Mouse (Mus musculus): ENCODE data around the gene Scrg1. TPM values are rescaled to one million over a fixed set of nuclear protein-coding genes. Genes with fewer than 3 reads are reported as not detected.
"Not testable (repeated sequence)": the region's sequence is repeated elsewhere in the genome, so short reads cannot be mapped to it uniquely, and the experiment has no call there.

Scrg1 gene
- polyA plus RNA-seq, 1 experiment from 2014 or later = 0.45 TPM

DNA sequence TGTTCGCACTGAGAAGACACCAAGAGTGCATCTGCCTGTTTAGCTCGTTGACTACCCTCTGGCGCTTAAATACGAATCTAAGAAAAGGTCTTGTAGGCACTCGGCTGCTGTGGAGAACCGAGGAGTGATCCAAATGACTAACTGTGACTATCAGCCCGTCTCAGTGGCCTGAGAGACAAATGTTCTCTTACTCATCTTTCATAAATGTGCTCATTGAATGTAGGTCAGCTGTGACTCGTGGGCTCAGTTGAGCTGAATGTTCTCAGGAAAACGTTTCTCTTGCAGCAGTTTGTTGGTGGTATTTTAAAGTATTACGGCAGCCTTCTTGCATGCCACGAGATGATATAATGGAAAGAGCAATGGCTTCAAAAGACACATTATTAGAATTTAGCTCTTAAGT is 24.8 kb upstream of the Scrg1 start:
- Histone ChIP-seq H3K36me3 (replicated peaks) (no peaks in the 10 kb centered on the region), H3K27ac (replicated peaks) (no peak overlapping the region), H3K27me3 (replicated peaks; ENCODE audit: low read depth, poor library complexity, severe bottlenecking) (0 out of 2 replicates have a peak, but pooled peaks cover 5% of the 10 kb centered on the region), H3K4me1 (peaks cover 5% of the 10 kb centered on the region; the same call in 1 of the 2 replicates), H3K9me3 (no peaks in the 10 kb centered on the region), H3K4me3 (no peak overlapping the region)
- WGBS = 85% methylated on average over 11 of the region's 11 CpGs
- DNase-seq (ENCODE audit: low spot score) = no peak

- Histone ChIP-seq H3K9me3 (no peaks in the 10 kb centered on the region), H3K4me1 (peaks cover 5% of the 10 kb centered on the region; the same call in 1 of the 2 replicates), H3K27ac (replicated peaks) (no peak overlapping the region), H3K36me3 (replicated peaks) (no peaks in the 10 kb centered on the region), H3K4me3 (no peak overlapping the region), H3K27me3 (replicated peaks; ENCODE audit: low read depth, poor library complexity, severe bottlenecking) (0 out of 2 replicates have a peak, but pooled peaks cover 3% of the 10 kb centered on the region)
- WGBS = 89% methylated on average over 5 of the region's 5 CpGs
- DNase-seq (ENCODE audit: low spot score) = no peak
Observed at GRCm38 (mm10) chr8:57432802-57433201, 22.9 kb upstream of the Scrg1 start.

DNA sequence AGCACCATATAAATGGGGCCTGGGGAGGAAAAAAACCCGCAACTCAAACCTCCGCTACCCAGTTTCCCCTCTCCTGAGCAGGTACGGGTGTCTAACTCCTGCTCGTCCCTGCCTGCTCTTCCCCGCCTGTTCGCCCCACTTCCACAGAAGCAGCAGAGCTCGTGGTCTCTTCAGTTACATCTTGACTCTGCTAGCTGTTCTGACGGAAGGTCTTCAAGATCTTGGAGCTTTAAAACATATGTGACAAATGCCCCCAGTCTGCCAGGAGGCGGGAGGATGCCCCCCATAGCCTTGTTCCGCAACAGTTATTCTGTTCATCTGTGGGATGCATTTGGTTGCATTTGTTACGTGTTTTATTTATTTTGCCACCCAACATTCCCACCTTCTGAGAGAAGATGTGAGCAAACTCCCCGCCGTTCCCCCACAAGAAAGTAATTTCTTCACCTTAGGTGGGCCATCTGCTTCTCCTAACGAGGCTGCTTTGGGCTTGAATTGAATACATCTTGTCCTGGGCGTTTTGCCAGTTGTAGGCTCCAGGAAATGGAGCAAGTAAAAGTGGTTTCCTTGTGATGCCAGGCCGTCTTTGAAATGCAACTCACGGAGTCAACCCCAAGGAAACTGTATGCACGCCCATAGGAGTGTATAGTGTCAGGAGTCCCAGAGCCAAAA is 19.8 kb upstream of the Scrg1 start:
- Histone ChIP-seq H3K9me3 (no peaks in the 10 kb centered on the region), H3K4me1 (no peaks in the 10 kb centered on the region), H3K4me3 (no peak overlapping the region), H3K27me3 (replicated peaks; ENCODE audit: low read depth, poor library complexity, severe bottlenecking) (no peaks in the 10 kb centered on the region), H3K27ac (replicated peaks) (no peak overlapping the region), H3K36me3 (replicated peaks) (no peaks in the 10 kb centered on the region)
- WGBS = 71% methylated on average over 18 of the region's 18 CpGs
- no peak for DNase-seq (ENCODE audit: low spot score)

DNA sequence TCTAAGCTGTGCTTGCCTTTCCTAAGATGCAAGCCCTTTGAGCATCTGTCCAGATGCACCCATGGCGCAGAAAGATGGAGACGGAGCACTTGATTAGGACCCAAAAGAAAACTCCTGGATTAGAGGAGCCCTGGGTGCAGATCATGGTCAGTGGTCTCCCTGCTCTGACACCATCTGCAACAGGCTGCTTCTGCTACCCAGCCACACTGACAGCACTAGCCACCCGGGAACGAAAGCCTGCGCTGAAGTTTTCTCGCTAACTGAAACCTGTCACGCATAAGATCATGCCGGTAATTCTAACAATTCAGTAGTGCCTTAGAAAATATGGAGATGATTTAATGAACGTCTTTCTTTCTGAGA is 19.3 kb upstream of the Scrg1 start:
- WGBS = 87% methylated on average over 9 of the region's 9 CpGs
- no peaks in the 10 kb centered on the region for H3K36me3 ChIP-seq (replicated peaks)
- H3K27me3 ChIP-seq (replicated peaks; ENCODE audit: low read depth, poor library complexity, severe bottlenecking) = no peaks in the 10 kb centered on the region
- no peak overlapping the region for H3K27ac ChIP-seq (replicated peaks)
- no peak overlapping the region for H3K4me3 ChIP-seq
- no peak for DNase-seq (ENCODE audit: low spot score)
- no peaks in the 10 kb centered on the region for H3K9me3 ChIP-seq
- H3K4me1 ChIP-seq = no peaks in the 10 kb centered on the region

DNA sequence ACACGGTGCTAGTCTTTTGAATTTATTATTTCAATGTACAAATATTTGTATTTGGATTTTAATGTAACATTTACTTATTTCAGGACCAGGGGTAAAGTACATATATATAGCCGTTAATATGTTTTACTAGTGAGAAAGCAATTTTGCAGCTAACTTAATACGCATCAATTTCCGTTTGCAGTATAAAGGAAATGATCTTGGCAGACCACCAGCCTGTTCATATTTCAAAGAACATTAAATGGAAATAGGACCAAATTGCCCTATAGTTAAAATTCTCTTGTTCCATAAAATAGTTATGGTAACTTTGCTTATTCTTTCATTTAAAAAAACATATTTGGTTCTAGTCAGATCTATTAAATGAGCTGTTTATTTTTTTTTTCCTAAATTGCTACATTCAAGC is 14.6 kb upstream of the Scrg1 start:
- Histone ChIP-seq H3K4me1 (no peaks in the 10 kb centered on the region), H3K27me3 (replicated peaks; ENCODE audit: low read depth, poor library complexity, severe bottlenecking) (no peaks in the 10 kb centered on the region), H3K9me3 (no peaks in the 10 kb centered on the region), H3K27ac (replicated peaks) (no peak overlapping the region), H3K4me3 (no peak overlapping the region), H3K36me3 (replicated peaks) (no peaks in the 10 kb centered on the region)
- DNase-seq (ENCODE audit: low spot score) = no peak
- WGBS = 83% methylated on average over 4 of the region's 4 CpGs

DNA sequence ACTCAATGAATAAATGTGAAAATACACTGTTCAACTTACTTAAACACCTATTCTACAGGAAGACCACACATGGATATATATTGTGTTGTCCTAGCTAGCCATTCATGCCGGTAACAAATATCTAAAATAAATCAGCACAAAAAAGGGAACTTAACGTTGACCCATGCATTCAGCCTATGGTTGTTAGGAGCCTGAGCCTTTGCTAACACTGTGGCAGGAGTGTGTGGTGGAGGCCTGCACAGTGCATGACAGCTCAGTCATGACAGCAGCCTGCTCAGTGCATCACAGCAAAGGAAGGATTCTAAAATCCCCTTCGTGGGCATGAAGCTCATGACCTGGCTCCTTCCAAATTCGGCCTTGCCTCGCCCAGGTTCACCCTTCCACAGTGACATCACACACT is 14.2 kb upstream of the Scrg1 start:
- Histone ChIP-seq H3K9me3 (no peaks in the 10 kb centered on the region), H3K4me3 (no peak overlapping the region), H3K4me1 (no peaks in the 10 kb centered on the region), H3K27me3 (replicated peaks; ENCODE audit: low read depth, poor library complexity, severe bottlenecking) (no peaks in the 10 kb centered on the region), H3K36me3 (replicated peaks) (no peaks in the 10 kb centered on the region), H3K27ac (replicated peaks) (no peak overlapping the region)
- WGBS = 83% methylated on average over 5 of the region's 5 CpGs
- no peak for DNase-seq (ENCODE audit: low spot score)

DNA sequence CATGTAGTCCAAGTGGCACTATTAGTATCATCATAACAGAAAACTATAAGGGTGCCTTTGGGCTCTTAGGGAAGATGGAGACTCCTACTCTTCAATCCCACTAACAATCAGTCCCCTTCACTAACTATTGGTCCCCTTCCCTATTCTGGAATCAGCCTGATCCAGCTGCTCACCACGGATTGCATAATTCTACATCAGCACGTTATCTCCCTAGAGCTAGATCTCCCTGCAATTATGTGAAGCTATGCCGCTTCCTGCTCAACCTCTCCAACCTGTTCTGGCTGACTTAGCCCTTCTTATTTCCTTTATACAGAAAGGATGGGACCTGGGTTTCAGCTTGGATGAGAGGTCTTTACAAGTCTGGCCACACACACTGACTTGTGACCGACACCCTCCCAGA is 12.4 kb upstream of the Scrg1 start:
- Histone ChIP-seq H3K4me1 (no peaks in the 10 kb centered on the region), H3K36me3 (replicated peaks) (no peaks in the 10 kb centered on the region), H3K9me3 (no peaks in the 10 kb centered on the region), H3K27ac (replicated peaks) (no peak overlapping the region), H3K27me3 (replicated peaks; ENCODE audit: low read depth, poor library complexity, severe bottlenecking) (no peaks in the 10 kb centered on the region), H3K4me3 (no peak overlapping the region)
- no peak for DNase-seq (ENCODE audit: low spot score)
- WGBS = 71% methylated on average over 4 of the region's 4 CpGs

DNA sequence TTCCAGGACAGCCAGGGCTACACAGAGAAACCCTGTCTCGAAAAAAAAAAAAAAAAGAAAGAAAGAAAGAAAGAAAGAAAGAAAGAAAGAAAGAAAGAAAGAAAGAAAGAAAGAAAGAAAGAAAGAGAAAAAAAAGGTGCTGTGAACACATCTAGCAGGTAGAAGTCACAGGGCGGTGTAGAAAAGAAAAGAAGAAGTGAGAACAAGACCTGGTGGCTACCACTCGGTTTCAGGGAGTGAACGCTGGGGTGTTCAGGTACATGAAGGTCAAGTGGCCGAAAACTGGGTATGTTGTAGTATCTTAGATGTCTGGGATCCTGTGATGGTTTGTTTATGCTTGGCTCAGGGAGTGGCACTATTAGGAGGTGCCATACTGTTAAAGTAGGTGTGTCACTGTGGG is 9.8 kb upstream of the Scrg1 start:
- 83% methylated on average over 5 of the region's 5 CpGs for WGBS
- H3K9me3 ChIP-seq; H3K27ac ChIP-seq (replicated peaks); DNase-seq (ENCODE audit: low spot score); H3K4me1 ChIP-seq; H3K36me3 ChIP-seq (replicated peaks); H3K4me3 ChIP-seq; H3K27me3 ChIP-seq (replicated peaks; ENCODE audit: low read depth, poor library complexity, severe bottlenecking): not testable (repeated sequence)

GRCm38 (mm10) chr8:57450726-57451125 is 5.0 kb upstream of the Scrg1 start:
- Histone ChIP-seq H3K36me3 (replicated peaks) (no peaks in the 10 kb centered on the region), H3K27ac (replicated peaks) (no peak overlapping the region), H3K4me3 (no peak overlapping the region), H3K4me1 (no peaks in the 10 kb centered on the region), H3K9me3 (no peaks in the 10 kb centered on the region), H3K27me3 (replicated peaks; ENCODE audit: low read depth, poor library complexity, severe bottlenecking) (no peaks in the 10 kb centered on the region)
- no peak for DNase-seq (ENCODE audit: low spot score)
- WGBS = 69% methylated on average over 7 of the region's 7 CpGs

GRCm38 (mm10) chr8:57451896-57452295 is 3.8 kb upstream of the Scrg1 start:
- no peak overlapping the region for H3K4me3 ChIP-seq
- no peaks in the 10 kb centered on the region for H3K9me3 ChIP-seq
- no peak for DNase-seq (ENCODE audit: low spot score)
- no peak overlapping the region for H3K27ac ChIP-seq (replicated peaks)
- no peaks in the 10 kb centered on the region for H3K36me3 ChIP-seq (replicated peaks)
- no peaks in the 10 kb centered on the region for H3K27me3 ChIP-seq (replicated peaks; ENCODE audit: low read depth, poor library complexity, severe bottlenecking)
- no peaks in the 10 kb centered on the region for H3K4me1 ChIP-seq
- WGBS = 94% methylated on average over 4 of the region's 4 CpGs

DNA sequence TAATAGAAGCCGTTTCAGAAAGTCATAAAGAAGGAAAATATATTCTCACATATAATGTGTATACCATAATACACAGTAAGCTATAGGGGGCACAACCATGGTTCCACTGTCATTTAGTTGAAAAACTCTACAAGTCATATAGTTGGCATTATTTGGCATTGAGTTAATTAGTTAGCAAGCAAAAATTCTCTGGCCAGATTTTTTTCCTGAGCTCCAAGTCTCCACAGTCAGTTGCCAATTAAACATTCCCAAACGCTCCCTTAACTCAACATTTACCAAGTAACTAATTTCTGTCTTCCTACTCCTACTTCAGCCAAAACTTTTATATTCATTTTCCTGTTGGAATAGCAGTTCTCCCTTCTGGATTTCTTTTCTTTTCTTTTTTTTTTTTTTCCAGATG is 2.4 kb upstream of the Scrg1 start:
- Histone ChIP-seq H3K36me3 (replicated peaks) (no peaks in the 10 kb centered on the region), H3K27me3 (replicated peaks; ENCODE audit: low read depth, poor library complexity, severe bottlenecking) (no peaks in the 10 kb centered on the region), H3K9me3 (no peaks in the 10 kb centered on the region), H3K27ac (replicated peaks) (no peak overlapping the region), H3K4me1 (no peaks in the 10 kb centered on the region), H3K4me3 (no peak overlapping the region)
- DNase-seq (ENCODE audit: low spot score) = no peak
- 85% methylated on average over 2 of the region's 2 CpGs for WGBS

- no peaks in the 10 kb centered on the region for H3K4me1 ChIP-seq
- H3K27ac ChIP-seq (replicated peaks) = no peak overlapping the region
- H3K27me3 ChIP-seq (replicated peaks; ENCODE audit: low read depth, poor library complexity, severe bottlenecking) = no peaks in the 10 kb centered on the region
- no peak for DNase-seq (ENCODE audit: low spot score)
- no peaks in the 10 kb centered on the region for H3K9me3 ChIP-seq
- 87% methylated on average over 6 of the region's 6 CpGs for WGBS
- H3K4me3 ChIP-seq = no peak overlapping the region
- H3K36me3 ChIP-seq (replicated peaks) = no peaks in the 10 kb centered on the region
Observed at GRCm38 (mm10) chr8:57457152-57457551, 1.4 kb downstream of the Scrg1 start.

GRCm38 (mm10) chr8:57457942-57458341 is 2.2 kb downstream of the Scrg1 start:
- Histone ChIP-seq H3K4me3 (no peak overlapping the region), H3K9me3 (no peaks in the 10 kb centered on the region), H3K27ac (replicated peaks) (no peak overlapping the region), H3K36me3 (replicated peaks) (no peaks in the 10 kb centered on the region), H3K27me3 (replicated peaks; ENCODE audit: low read depth, poor library complexity, severe bottlenecking) (no peaks in the 10 kb centered on the region), H3K4me1 (no peaks in the 10 kb centered on the region)
- DNase-seq (ENCODE audit: low spot score) = no peak
- 85% methylated on average over 3 of the region's 3 CpGs for WGBS

DNA sequence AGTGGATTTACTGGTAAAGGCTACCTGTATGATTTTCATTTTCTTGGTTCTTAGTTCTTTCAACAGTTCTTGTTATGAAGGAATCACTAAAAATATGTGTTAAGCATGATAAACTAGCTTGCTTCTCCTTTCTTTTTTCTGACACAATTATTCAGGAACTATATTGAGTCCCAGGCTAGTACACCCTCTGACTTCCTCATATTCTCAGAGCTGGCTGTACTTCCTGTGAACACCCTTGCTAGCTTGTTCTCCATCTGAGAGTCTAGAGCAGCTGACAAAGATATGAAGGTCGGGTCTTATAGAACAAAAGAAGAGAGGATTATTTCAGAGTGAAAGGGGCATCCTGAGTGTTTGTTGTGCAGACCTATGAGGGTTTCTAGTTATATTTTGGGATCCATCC is 7.1 kb downstream of the Scrg1 start:
- Histone ChIP-seq H3K27ac (replicated peaks) (no peak overlapping the region), H3K4me3 (no peak overlapping the region), H3K4me1 (no peaks in the 10 kb centered on the region), H3K9me3 (no peaks in the 10 kb centered on the region), H3K27me3 (replicated peaks; ENCODE audit: low read depth, poor library complexity, severe bottlenecking) (no peaks in the 10 kb centered on the region), H3K36me3 (replicated peaks) (no peaks in the 10 kb centered on the region)
- WGBS = 55% methylated on average over 1 of the region's 1 CpGs
- no peak for DNase-seq (ENCODE audit: low spot score)

Measured in embryonic facial prominence, embryonic 10.5 days (tissue).